In the genomic region with DNA sequence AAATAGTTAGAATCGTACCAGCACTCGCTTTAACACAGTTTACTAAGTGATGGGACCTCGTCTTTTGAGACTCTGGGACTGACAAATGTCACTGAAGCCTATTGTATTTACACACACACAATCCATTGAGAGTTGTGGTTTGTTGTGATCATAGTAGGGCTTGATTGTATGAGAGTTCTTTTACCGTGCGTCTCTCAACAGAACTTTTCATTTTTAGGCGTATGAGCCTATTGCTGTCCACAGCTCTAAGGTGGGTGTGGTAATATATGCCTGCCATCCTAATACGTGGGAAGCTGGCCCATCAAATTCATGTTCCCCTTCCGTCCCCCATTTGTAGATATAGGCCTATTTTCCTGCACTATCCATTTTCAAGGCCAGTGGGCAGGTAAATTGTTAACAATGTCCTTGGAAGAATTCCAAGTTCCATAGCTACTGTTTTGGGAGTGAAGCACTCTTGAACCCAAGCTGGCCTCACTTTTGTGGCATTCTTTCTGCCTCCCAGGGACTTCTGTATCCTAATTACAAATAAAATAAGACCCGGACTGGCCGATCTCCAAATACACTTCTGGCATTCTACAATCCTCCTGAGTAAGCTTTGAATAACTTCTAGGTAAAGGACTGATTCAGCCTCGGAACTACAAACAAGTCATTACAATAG, we compare ENCODE assay signal across 8 mouse cellular contexts. TPM values are rescaled to one million over a fixed set of nuclear protein-coding genes. Genes with fewer than 3 reads are reported as not detected.
DNase-seq lines count a peak whose midpoint lies in the region; ATAC-seq and TF ChIP-seq lines count a peak whose summit lies in the region.

No protein-coding gene starts in this region.

- ATAC-seq in hindbrain, embryonic 11.5 days (ENCODE audit: low FRiP score): no peak
- ATAC-seq in limb, embryonic 15.5 days (ENCODE audit: insufficient number of reproducible peaks, low FRiP score, low TSS enrichment, low read depth): no peak
- no peak for ATAC-seq in neural tube, embryonic 12.5 days (ENCODE audit: low FRiP score, low read depth)

- DNase-seq in spleen, adult 2 months (ENCODE audit: low read depth in 1 of 2, low spot score in 2 of 2): no peak
- no peak for DNase-seq in spleen, postnatal 36 days (ENCODE audit: low spot score in 2 of 2)
- no peak for DNase-seq in hindbrain, embryonic 11.5 days (ENCODE audit: low spot score)
- no peak for DNase-seq in natural killer cell, adult 2 months (ENCODE audit: low spot score in 2 of 2)
- DNase-seq in right cerebral cortex, postnatal 10 days (ENCODE audit: low spot score in 2 of 2): no peak
- DNase-seq in embryo, embryonic 10 days (ENCODE audit: low spot score): no peak

- WGBS in spleen, adult 2 months: 56% methylated on average over 11 of the region's 11 CpGs
- 61% methylated on average over 11 of the region's 11 CpGs for WGBS in hindbrain, embryonic 11.5 days
- 45% methylated on average over 11 of the region's 11 CpGs for WGBS in limb, embryonic 15.5 days
- 63% methylated on average over 11 of the region's 11 CpGs for WGBS in neural tube, embryonic 12.5 days

- no peak overlapping the region for H3K27ac ChIP-seq in spleen, adult 2 months (ENCODE audit: insufficient read depth, low read length)
- no peak overlapping the region for H3K27ac ChIP-seq in hindbrain, embryonic 11.5 days (ENCODE audit: low read depth, low read length)
- peak overlapping the region; percentile 97 for H3K27ac ChIP-seq in limb, embryonic 15.5 days
- no peak overlapping the region for H3K27ac ChIP-seq in neural tube, embryonic 12.5 days

- H3K4me1 ChIP-seq in spleen, adult 2 months (ENCODE audit: control insufficient read depth, insufficient read depth, insufficient read length): no peaks in the 10 kb centered on the region
- peaks cover 6% of the 10 kb centered on the region for H3K4me1 ChIP-seq in hindbrain, embryonic 11.5 days (replicated peaks; ENCODE audit: control insufficient read depth, insufficient read depth, low read length)
- peaks cover 20% of the 10 kb centered on the region for H3K4me1 ChIP-seq in limb, embryonic 15.5 days
- H3K4me1 ChIP-seq in neural tube, embryonic 12.5 days: peaks cover 26% of the 10 kb centered on the region

- TF ChIP-seq CTCF in spleen, adult 2 months (IDR thresholded peaks at IDR 0.05; ENCODE audit: extremely low read depth, insufficient read depth, insufficient read length, insufficient replicate concordance): no peak

- no peak for TF ChIP-seq POLR2A in spleen, adult 2 months (IDR thresholded peaks at IDR 0.05; ENCODE audit: low read depth, low read length)

- H3K4me3 ChIP-seq in spleen, adult 2 months (ENCODE audit: extremely low read depth, insufficient read depth, insufficient read length): peak overlapping the region; percentile 70; the same call in 1 of the 2 replicates
- H3K4me3 ChIP-seq in hindbrain, embryonic 11.5 days (ENCODE audit: low read depth, low read length): peak overlapping the region; percentile 61
- peak overlapping the region; percentile 72 for H3K4me3 ChIP-seq in limb, embryonic 15.5 days
- peak overlapping the region; percentile 72 for H3K4me3 ChIP-seq in neural tube, embryonic 12.5 days

- H3K27me3 ChIP-seq in spleen, adult 2 months (ENCODE audit: control insufficient read depth, insufficient read depth, low read length): no peaks in the 10 kb centered on the region
- no peaks in the 10 kb centered on the region for H3K27me3 ChIP-seq in hindbrain, embryonic 11.5 days (ENCODE audit: control insufficient read depth, insufficient read depth, low read length)
- H3K27me3 ChIP-seq in limb, embryonic 15.5 days: no peaks in the 10 kb centered on the region
- no peaks in the 10 kb centered on the region for H3K27me3 ChIP-seq in neural tube, embryonic 12.5 days (replicated peaks)

- no peaks in the 10 kb centered on the region for H3K36me3 ChIP-seq in spleen, adult 2 months (ENCODE audit: control insufficient read depth, insufficient read depth, low read length)
- no peaks in the 10 kb centered on the region for H3K36me3 ChIP-seq in hindbrain, embryonic 11.5 days (ENCODE audit: control insufficient read depth, insufficient read depth, low read length)
- no peaks in the 10 kb centered on the region for H3K36me3 ChIP-seq in limb, embryonic 15.5 days
- 0 out of 2 replicates have a peak, but pooled peaks cover 2% of the 10 kb centered on the region for H3K36me3 ChIP-seq in neural tube, embryonic 12.5 days

- no peaks in the 10 kb centered on the region for H3K9me3 ChIP-seq in hindbrain, embryonic 11.5 days (ENCODE audit: control insufficient read depth, low read length)
- no peaks in the 10 kb centered on the region for H3K9me3 ChIP-seq in limb, embryonic 15.5 days
- H3K9me3 ChIP-seq in neural tube, embryonic 12.5 days: no peaks in the 10 kb centered on the region

- peak overlapping the region; percentile 73 for H3K4me2 ChIP-seq in hindbrain, embryonic 11.5 days (replicated peaks; ENCODE audit: low read depth, low read length)
- H3K4me2 ChIP-seq in limb, embryonic 15.5 days: peak overlapping the region; percentile 88
- peak overlapping the region; percentile 90 for H3K4me2 ChIP-seq in neural tube, embryonic 12.5 days (replicated peaks)

- H3K9ac ChIP-seq in hindbrain, embryonic 11.5 days (ENCODE audit: low read depth, low read length): peak overlapping the region; percentile 66
- no peak overlapping the region for H3K9ac ChIP-seq in limb, embryonic 15.5 days
- no peak overlapping the region for H3K9ac ChIP-seq in neural tube, embryonic 12.5 days

RNA-seq across cellular contexts. Expression of a gene that starts 0.8 kb away (rescaled TPM):
- polyA plus RNA-seq in spleen, adult 2 months (2012; rRNA removed): 19.7 and 21.1 TPM in 2 replicates
- polyA plus RNA-seq in hindbrain, embryonic 11.5 days (2014; fragmentation: Nextera tagmentation; extraction: Ambion mirVana): 34.2 and 34.7 TPM in 2 replicates
- 25.6 and 28.0 TPM in 2 replicates for polyA plus RNA-seq in limb, embryonic 15.5 days (2015; fragmentation: Nextera tagmentation; extraction: Ambion mirVana)
- polyA plus RNA-seq in neural tube, embryonic 12.5 days (2016; fragmentation: Nextera tagmentation; extraction: Ambion mirVana): 38.1 and 40.5 TPM in 2 replicates

RNA-seq across cellular contexts. Expression of a gene that starts 31.5 kb away (rescaled TPM):
- 15.4 and 16.1 TPM in 2 replicates for polyA plus RNA-seq in spleen, adult 2 months (2012; rRNA removed)
- polyA plus RNA-seq in hindbrain, embryonic 11.5 days (2014; fragmentation: Nextera tagmentation; extraction: Ambion mirVana): 2.5 and 3.7 TPM in 2 replicates
- polyA plus RNA-seq in limb, embryonic 15.5 days (2015; fragmentation: Nextera tagmentation; extraction: Ambion mirVana): 5.4 and 6.7 TPM in 2 replicates
- polyA plus RNA-seq in neural tube, embryonic 12.5 days (2016; fragmentation: Nextera tagmentation; extraction: Ambion mirVana): 3.3 and 3.5 TPM in 2 replicates

RNA-seq across cellular contexts. Expression of a gene that starts 41.7 kb away (rescaled TPM):
- polyA plus RNA-seq in spleen, adult 2 months (2012; rRNA removed): 12.3 and 12.6 TPM in 2 replicates
- 364 and 368 TPM in 2 replicates for polyA plus RNA-seq in hindbrain, embryonic 11.5 days (2014; fragmentation: Nextera tagmentation; extraction: Ambion mirVana)
- 171 and 176 TPM in 2 replicates for polyA plus RNA-seq in limb, embryonic 15.5 days (2015; fragmentation: Nextera tagmentation; extraction: Ambion mirVana)
- 322 and 326 TPM in 2 replicates for polyA plus RNA-seq in neural tube, embryonic 12.5 days (2016; fragmentation: Nextera tagmentation; extraction: Ambion mirVana)

RNA-seq across cellular contexts. Expression of a gene that starts 44.5 kb away (rescaled TPM):
- 10.4 and 11.2 TPM in 2 replicates for polyA plus RNA-seq in spleen, adult 2 months (2012; rRNA removed)
- 13.5 and 14.8 TPM in 2 replicates for polyA plus RNA-seq in hindbrain, embryonic 11.5 days (2014; fragmentation: Nextera tagmentation; extraction: Ambion mirVana)
- polyA plus RNA-seq in limb, embryonic 15.5 days (2015; fragmentation: Nextera tagmentation; extraction: Ambion mirVana): 36.2 and 37.0 TPM in 2 replicates
- 19.7 and 22.7 TPM in 2 replicates for polyA plus RNA-seq in neural tube, embryonic 12.5 days (2016; fragmentation: Nextera tagmentation; extraction: Ambion mirVana)

RNA-seq across cellular contexts. Expression of a gene that starts 56.6 kb away (rescaled TPM):
- polyA plus RNA-seq in spleen, adult 2 months (2012; rRNA removed): 12.4 and 13.2 TPM in 2 replicates
- polyA plus RNA-seq in hindbrain, embryonic 11.5 days (2014; fragmentation: Nextera tagmentation; extraction: Ambion mirVana): 72.3 and 77.9 TPM in 2 replicates
- polyA plus RNA-seq in limb, embryonic 15.5 days (2015; fragmentation: Nextera tagmentation; extraction: Ambion mirVana): 89.9 and 95.4 TPM in 2 replicates
- 81.7 and 87.0 TPM in 2 replicates for polyA plus RNA-seq in neural tube, embryonic 12.5 days (2016; fragmentation: Nextera tagmentation; extraction: Ambion mirVana)

Comparison
In these comparisons a context has a peak if more than half of its experiments do, and no peak if none do; other contexts are left out.
1. RNA of a gene that starts 41.7 kb away (polyA plus RNA-seq): 364 to 368 TPM in hindbrain, embryonic 11.5 days, 322 to 326 TPM in neural tube, embryonic 12.5 days and 171 to 176 TPM in limb, embryonic 15.5 days; 12.3 to 12.6 TPM in spleen, adult 2 months; every median in the first group is over 10 times any median in the second.
2. Peak in every context shown above with its lines, with median percentiles within 50 percentile points of each other: H3K4me3 ChIP-seq and H3K4me2 ChIP-seq.